Mouse (Mus musculus): ENCODE measurements at regions not wholly inside any gene's neighbourhood (a gene's known extent, or its start where the extent isn't known, plus 50 kb on each side); places are given as distances from the start of the nearest gene placed in this dataset.

- in situ Hi-C loops (cut with MboI, MseI): loop anchor here in 1 of 2 experiments (10.0 kb wide), 1 partner anchor 464 kb away; no protein-coding TSS in a partner anchor
These were observed 270.9 kb upstream of the Rtl1 start for GRCm38 (mm10) chr12:109871021-109871420.

DNA sequence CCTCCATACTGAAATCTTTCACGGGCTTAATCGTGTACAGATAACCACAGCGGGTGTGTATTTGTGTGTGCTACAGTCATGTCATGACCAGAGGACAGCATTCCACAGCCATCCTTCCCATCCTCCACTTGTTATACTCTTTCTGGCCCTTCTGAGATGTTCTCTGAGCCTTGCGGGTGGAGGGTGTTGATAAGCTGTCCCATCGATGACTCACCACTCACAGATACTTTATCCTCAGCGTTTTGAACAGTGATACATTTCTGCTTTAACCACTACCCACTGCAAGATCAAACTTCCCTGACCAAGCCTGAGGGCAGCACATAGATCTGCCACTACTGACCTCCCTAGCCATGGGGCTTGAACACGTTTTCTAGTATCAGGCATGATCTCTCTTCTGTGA lies 274.3 kb upstream of the Rtl1 start:
- in situ Hi-C loops (cut with MboI, MseI): loop anchor here in 1 of 2 experiments (10.0 kb wide), 1 partner anchor 460 kb away; no protein-coding TSS in a partner anchor

DNA sequence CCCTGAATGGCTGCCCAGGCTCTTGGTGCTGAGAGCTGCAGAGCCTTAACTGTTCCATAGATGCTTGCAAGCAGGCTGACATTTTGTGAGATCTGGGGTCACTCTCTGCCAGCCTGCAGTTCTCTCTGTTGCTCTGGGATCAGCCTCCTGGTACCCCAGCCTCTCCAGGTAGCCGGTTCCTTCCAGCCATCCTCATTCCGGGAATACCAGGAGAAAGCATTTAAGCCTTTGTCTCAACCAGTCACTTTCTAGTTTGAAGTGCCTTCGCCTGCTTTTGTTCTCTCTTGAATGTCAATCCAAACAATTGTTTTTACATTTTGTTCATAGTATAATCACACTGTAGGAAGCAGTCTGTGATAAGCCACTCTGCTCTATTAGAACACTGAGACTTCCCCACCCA lies 281.0 kb upstream of the Rtl1 start:
- in situ Hi-C loops (cut with MboI, MseI): loop anchor here (10.0 to 25.0 kb wide), 2 partner anchors 1494 to 1519 kb away; partner anchors contain the start of genes Cdc42bpb (in 1 of the 2) and Eml1 (in 1 of the 2)

DNA sequence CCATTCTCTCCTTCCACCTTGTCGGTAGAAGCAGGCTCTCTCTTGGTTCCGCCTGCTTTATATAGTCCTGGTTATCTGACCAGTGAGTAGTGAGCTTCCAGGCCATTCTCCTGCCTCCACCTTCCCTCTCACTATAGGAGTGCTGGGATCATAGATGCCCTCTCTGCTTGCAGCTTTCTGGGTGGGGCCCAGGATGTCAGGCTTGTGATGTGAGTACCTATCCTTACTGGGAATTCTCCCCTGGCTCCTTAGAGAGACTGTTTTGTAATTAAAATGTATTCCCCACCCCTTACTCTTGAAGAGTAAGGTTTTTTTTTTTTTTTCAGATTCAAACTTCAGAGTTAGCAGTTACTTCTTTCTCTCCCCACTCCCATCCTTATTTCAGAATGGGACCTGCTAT lies 291.1 kb upstream of the Rtl1 start:
- in situ Hi-C loops (cut with MboI, MseI): loop anchor here in 1 of 2 experiments (25.0 kb wide), 1 partner anchor 1529 kb away; the partner anchor contains the start of gene Eml1

GRCm38 (mm10) chr12:109892834-109893233 lies 292.7 kb upstream of the Rtl1 start:
- in situ Hi-C loops (cut with MboI, MseI): loop anchor here in 1 of 2 experiments (25.0 kb wide), 1 partner anchor 1531 kb away; the partner anchor contains the start of gene Eml1

DNA sequence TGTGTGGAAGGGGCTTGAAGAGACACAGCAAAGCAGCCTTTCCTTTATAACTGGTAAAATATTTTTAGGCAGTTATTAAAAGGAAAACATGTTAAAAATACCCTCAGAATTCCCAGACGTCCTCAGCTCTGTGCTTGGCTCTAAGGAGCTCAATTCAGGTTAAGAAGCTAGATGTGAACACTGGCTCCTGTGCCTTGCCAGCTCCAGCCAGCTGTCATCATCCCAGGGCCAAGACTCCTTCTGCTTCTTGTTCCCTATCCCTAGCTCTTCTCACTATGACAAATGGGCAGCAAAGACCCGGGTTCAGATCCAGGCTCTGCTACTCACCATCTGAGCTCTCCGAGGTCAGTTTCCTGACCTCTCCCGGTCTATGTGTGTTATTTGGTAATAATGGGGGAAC lies 293.5 kb upstream of the Rtl1 start:
- in situ Hi-C loops (cut with MboI, MseI): loop anchor here in 1 of 2 experiments (25.0 kb wide), 1 partner anchor 1531 kb away; the partner anchor contains the start of gene Eml1

DNA sequence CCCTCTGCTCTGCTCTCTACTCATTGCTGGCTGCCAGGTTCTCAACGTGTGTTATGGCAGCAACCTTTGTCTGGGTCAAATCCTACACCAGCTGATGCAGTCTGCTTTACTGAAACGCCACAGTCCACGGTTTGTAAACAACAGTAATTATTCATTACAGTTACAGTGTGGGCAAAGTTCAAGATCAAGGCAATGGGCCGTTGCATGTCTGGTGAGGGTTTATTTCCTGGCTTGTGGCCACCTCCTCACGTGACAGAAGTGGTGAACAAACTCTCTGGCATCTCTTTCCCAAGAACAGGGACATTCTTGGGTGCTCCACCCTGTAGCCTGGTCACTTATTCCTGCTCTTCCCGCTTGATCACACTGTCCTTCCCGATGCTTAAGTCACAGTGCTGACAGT lies 295.3 kb upstream of the Rtl1 start:
- in situ Hi-C loops (cut with MboI, MseI): loop anchor here in 1 of 2 experiments (25.0 kb wide), 1 partner anchor 1533 kb away; the partner anchor contains the start of gene Eml1

DNA sequence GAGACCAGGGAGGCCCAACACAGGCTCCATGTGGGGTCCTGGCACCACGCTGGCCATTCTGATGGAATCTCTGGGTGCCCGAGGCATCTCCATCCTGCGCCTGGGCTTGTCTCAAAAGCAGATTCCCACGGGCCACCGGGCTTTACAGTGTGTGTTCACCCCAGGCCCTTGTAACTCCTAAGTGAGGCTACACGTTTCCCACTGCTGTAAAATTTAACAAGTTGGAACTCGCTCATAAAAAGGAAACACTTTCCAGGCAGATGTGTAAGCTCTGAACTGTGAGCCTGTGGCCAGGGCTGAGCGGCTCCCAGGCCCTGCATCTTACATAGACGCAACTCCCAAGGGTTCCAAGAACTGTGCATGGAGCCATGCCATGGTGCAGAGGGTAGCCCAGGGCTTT lies 296.3 kb upstream of the Rtl1 start:
- in situ Hi-C loops (cut with MboI, MseI): loop anchor here in 1 of 2 experiments (25.0 kb wide), 1 partner anchor 1534 kb away; the partner anchor contains the start of gene Eml1

DNA sequence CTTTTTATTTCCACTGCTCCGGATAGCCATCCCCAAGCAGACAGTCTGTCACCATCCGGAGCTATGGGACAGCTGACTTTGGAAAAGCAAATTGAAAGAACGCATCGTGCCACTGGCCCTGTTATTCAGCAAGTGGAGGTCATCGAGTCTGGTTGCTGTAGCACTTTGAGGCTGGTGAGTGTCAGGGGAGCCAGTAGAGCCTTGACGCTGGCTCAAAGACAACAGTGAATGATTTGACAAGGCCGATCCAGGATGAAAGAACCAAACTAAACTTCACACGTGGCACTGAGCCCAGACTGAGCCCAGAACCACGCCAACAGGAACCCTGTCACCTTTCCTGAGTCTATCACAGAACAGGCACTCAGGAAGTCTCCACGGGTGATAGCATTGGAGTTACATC lies 296.8 kb upstream of the Rtl1 start:
- in situ Hi-C loops (cut with MboI, MseI): loop anchor here in 1 of 2 experiments (25.0 kb wide), 1 partner anchor 1535 kb away; the partner anchor contains the start of gene Eml1

DNA sequence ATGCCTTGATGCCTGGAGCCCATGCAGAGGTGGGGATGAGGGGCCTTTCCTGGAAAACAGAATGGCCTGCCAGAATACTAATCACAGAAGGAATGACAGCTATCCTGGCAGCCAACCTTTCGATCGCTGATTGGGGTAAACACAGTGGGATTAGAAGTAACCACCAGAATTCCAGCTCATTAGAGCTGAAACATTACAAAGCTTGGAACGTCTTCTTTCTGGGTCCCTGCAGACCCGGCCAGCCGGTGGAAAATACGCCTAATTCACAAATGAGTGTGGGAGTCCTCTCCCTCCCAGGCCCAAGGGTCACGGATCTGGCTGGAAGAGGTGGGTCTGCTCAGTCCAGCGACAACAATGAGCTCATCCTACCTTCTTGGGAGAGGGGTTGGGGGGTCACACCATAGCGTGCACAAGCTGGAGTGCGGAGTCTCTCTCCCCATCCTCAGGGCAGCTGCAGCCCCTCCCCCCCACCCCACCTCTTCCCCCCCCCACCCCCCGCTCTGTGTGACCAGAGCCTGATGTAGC lies 297.8 kb upstream of the Rtl1 start:
- in situ Hi-C loops (cut with MboI, MseI): loop anchor here in 1 of 2 experiments (25.0 kb wide), 1 partner anchor 1536 kb away; the partner anchor contains the start of gene Eml1

GRCm38 (mm10) chr12:109899420-109899819 lies 299.3 kb upstream of the Rtl1 start:
- in situ Hi-C loops (cut with MboI, MseI): loop anchor here in 1 of 2 experiments (25.0 kb wide), 1 partner anchor 1537 kb away; the partner anchor contains the start of gene Eml1

GRCm38 (mm10) chr12:109910966-109911495 lies 310.9 kb upstream of the Rtl1 start:
- in situ Hi-C loops (cut with MboI, MseI): no loop called here

DNA sequence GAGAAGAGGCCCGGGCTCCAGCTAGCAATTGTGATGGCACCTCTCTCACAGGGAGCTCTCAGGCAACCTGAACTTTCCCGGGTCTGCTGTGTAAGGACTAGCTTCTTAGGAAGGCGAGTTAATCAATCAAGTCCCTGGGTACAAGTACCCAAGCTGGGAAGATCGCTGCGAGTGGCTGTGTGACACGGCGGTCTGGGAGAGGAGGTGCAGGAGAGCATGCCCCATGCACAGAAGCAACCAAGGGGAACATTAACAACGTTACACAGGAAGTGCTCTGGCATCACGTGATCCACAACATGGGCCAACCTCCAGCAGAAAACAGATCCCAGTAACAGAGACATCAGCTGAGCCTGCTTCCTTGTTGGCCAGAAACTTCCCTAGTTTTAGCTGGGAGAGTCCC lies 311.4 kb upstream of the Rtl1 start:
- in situ Hi-C loops (cut with MboI, MseI): no loop called here

DNA sequence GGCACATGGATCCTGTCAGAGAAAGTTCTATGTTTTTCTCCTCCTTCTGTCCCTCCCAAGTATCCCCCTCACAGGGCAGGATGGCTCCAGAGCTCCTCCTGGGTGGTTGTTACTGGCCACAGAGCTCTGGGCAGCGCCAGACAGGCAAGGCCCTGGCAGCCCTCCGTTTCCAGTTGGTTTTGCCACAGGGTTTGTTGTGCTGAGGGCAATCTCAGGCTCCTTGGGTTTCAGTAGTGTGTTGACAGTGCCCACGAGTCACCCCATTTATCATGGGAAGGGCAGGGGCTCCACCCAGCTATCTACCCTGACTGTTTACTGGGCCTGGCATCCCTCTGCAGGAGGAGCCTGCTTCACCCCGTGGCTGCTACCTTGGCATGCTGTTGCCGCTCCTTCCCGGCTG lies 317.6 kb upstream of the Rtl1 start:
- in situ Hi-C loops (cut with MboI, MseI): no loop called here

GRCm38 (mm10) chr12:109918901-109919300 lies 318.8 kb upstream of the Rtl1 start:
- in situ Hi-C loops (cut with MboI, MseI): no loop called here

DNA sequence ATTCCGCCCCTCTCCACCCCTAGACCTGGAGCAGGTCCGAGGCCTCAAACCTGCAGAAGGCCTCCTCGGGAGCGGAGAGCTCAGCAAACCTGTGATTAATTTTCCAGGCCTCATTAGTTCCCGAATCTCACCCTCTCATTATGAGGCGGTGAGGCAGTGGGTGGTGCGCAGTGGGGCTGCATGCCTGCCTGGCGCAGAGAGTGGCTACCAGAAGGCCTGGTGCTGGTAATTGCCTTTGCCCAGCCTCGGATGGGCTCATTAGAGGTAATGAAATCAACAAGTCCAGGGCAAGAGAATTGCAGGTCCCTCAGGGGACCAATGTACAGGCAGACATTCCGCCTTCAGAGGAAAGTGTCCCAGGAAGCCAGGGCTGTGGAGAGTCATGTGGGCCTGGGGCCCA lies 322.0 kb upstream of the Rtl1 start:
- in situ Hi-C loops (cut with MboI, MseI): no loop called here

DNA sequence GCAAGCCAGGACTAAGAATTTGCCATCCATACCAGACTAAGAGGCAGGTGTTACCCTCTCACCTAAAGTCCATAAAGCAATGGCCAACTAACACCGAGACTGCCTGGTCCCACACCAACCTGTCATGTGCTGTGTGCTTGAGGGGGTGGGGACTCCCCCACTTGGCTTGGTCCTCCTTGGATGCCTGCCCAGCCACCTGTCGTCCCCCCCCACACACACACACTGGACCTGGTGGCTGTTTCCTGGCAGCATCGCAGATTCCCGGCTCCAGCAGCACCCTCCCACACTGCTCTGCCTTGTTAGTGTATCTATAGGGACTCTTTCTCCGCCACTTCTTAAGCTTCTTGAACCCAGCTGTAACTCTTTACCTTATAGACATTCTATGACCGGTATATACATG lies 325.7 kb upstream of the Rtl1 start:
- in situ Hi-C loops (cut with MboI, MseI): no loop called here

GRCm38 (mm10) chr12:109926643-109927042 lies 326.5 kb upstream of the Rtl1 start:
- in situ Hi-C loops (cut with MboI, MseI): no loop called here

GRCm38 (mm10) chr12:109946179-109946578 lies 332.7 kb upstream of the Dio3 start:
- in situ Hi-C loops (cut with MboI, MseI): no loop called here

DNA sequence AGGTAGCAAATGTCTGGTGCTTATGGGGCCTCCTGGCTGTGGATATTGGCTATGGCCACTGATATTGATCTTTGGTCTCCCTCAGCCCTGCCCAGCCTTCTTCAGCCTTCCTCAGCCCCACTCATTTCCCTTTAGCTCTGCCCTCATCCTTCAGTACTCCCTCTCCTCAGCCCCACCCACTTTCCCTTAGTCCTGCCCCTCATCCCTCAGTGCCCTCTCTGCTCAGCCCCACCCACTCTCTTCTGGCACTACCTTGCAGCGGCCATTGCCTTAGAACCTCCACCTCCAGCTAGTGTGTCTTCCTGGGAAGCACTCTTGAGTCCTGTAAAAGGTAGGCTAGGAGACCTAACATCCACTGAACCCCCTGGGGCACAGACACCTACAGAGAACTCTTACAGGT lies 331.9 kb upstream of the Dio3 start:
- in situ Hi-C loops (cut with MboI, MseI): no loop called here

GRCm38 (mm10) chr12:109947886-109948433 lies 330.9 kb upstream of the Dio3 start:
- in situ Hi-C loops (cut with MboI, MseI): no loop called here

GRCm38 (mm10) chr12:109948434-109948984 lies 330.4 kb upstream of the Dio3 start:
- in situ Hi-C loops (cut with MboI, MseI): no loop called here

Measured in T-helper 17 cell (primary cell).